Mouse (Mus musculus): ENCODE data around the gene Enpp6.
A peak's percentile ranks its signal among the peaks of the same experiment; 100 is the strongest.
"Not testable (repeated sequence)": the region's sequence is repeated elsewhere in the genome, so short reads cannot be mapped to it uniquely, and the experiment has no call there.

The Enpp6 gene

DNA sequence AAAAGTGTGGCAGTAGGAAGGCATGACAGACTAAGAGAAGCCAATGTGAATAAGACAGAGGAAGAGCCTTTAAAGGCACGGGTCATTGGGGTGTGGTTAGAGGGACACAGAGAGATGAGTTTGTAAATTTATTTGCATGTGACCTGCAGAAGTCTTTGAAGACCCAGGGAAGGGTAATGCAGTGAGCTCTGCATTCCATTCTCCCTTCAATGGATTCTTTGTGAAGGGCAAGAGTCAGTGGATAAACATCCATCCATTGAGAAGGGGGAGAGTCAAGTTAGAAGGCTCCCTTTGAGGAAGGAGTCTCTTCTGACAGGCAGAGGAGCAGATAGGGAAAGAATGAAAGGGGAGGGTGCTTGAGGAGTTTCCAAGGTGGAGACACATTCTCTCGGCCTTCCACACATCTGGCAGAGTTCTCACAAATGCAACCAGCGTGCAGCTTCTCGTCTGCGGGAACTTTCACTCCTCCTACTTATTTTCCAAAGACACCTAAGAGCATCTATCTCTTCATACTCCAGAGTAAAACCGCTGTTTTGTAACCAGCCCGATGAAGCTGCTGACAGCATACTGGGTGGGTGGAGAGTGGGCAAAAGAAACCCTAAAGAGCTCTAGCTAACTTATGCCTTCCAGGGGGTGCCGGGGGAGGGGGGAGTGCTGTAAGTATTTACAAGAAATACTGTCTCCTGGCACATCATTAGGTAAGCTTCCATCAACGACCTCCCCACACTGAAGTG, 9.4 kb downstream of the Enpp6 start:
- DNase-seq (ENCODE audit: low spot score) = no peak

GRCm38 (mm10) chr8:47005676-47006075, 19.0 kb downstream of the Enpp6 start:
- peak; percentile 48 for DNase-seq (ENCODE audit: low spot score)

- DNase-seq (ENCODE audit: low spot score) = no peak
Measured at GRCm38 (mm10) chr8:47006785-47007184, 20.1 kb downstream of the Enpp6 start.

DNA sequence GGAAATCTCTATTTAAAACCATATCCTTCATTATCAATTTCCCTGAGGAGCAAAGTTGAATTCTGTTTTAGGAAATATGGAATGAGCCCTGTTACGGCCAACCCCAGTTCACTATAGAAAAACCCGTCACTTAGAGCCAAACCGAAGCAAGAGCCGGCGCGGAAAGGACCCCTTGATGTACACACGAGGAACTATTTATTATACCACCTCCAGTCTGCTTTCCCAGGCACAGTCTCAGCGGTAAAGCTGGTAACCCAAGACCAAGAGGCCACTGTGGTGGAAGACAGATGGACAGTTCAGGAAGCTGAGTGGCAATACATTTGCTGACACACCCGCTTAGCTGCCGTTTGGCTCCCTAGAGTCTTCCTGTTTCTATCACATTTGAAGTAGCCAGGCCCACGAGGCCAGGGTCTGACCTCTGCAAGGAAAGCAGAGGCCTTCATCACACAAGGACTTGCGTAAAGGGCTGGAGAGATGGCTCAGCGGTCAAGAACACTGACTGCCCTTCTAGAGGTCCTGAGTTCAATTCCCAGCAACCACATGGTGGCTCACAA, 21.6 kb downstream of the Enpp6 start:
- no peak for DNase-seq (ENCODE audit: low spot score)

GRCm38 (mm10) chr8:47016268-47016946, 29.7 kb downstream of the Enpp6 start:
- DNase-seq (ENCODE audit: low spot score) = peak; percentile 85

- no peak for DNase-seq (ENCODE audit: low spot score)
Measured at GRCm38 (mm10) chr8:47021135-47021555, 34.5 kb downstream of the Enpp6 start.

DNA sequence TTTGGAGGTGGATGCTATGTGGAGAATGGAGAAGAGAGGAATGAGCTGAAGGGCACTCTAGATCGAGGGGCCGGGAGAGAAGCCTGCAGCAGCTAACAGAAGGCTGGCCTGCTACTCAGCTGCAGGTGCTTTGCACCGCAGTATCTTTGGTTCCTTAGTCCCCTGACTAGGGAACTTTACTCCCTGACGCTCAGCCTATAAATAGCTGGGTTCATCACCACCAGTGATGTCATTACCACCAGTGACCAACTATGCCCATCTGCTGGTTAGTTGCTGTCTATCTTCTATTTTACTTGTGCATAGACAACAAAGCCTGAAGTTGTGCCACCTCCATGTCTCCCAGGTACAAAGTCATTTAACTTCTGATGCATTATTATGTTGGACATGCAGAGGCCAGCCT, 37.9 kb downstream of the Enpp6 start:
- DNase-seq (ENCODE audit: low spot score) = no peak

GRCm38 (mm10) chr8:47026841-47027490, 40.3 kb downstream of the Enpp6 start:
- no peak for DNase-seq (ENCODE audit: low spot score)

DNA sequence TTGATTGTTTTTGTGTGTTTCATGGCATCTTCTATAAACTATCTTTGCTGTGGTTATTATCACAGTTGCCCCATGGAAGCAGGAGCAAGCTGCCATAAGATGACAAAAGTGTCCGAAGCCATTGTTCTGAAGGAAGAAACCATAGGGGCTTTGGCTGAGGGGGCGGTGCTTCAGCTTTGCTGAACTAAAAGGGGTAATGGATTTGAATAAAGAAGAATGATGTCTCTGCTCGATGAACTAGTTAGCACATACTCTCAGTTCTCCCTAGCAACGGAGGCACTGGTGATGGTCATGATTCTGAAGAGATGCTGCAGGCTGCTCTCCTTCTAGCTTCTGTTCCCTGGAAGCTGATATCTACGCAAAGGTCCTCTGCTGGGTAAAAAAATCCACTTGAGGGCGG, 41.8 kb downstream of the Enpp6 start:
- DNase-seq (ENCODE audit: low spot score) = no peak

- DNase-seq (ENCODE audit: low spot score) = no peak
Measured at GRCm38 (mm10) chr8:47030321-47030720, 43.6 kb downstream of the Enpp6 start.

DNA sequence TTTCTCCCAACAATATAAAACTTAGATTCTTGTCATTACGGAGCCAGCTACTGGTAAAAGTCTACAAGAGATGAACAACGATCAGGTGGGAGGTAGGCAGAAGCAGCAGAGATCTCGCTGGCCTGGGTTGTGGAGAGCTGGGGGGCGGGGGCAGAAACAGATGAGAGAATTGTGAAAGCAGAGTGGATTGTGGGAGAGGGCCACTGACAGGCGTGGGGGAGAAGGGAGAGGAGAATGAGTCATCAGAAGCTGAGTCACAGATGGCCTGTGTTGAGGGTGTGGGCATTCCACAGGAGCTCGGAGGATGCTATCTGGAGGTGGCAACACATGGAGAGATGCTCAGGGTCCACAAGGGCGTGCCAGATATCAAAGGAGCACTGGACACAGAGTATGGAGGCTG, 45.4 kb downstream of the Enpp6 start:
- DNase-seq (ENCODE audit: low spot score) = peak; percentile 48

DNA sequence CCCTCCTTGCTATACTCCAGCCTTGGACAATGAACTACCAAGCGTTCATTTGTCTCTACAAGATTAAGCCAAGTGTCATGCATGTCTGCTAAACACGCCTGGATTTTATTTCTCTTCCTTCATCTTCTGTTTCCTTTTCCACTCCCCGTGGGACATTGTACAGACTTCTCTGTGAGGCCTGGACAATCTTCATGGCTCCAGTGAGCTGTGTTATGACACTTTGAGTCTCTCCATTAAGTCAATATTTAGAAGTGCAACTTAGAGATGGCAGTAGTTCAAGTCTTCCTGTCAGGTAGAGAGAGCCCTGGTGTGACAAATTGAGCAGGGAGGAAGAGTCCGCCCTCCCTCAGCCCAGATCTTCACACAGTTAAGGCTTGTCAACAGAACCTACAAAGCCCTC, 47.3 kb downstream of the Enpp6 start:
- no peak for DNase-seq (ENCODE audit: low spot score)

DNA sequence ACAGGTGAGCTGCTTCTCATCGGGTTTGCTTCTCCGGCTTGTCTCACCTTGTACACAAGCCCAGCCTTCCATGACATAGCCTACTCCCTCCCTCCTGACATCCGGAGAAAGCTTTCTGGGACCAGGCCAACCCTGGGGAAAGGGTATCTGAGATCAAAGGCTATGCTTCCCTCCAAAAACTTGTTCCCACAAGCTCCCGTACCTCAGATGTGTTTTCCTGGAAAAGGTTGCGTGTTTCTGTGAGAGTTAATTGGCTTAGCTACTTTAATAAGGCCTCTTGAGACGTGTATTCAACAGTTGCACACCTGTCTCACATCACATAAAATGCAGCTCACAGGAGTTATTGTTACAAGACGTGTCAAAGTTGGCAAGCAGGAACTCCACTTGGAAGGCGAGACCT, 49.8 kb downstream of the Enpp6 start:
- no peak for DNase-seq (ENCODE audit: low spot score)

DNA sequence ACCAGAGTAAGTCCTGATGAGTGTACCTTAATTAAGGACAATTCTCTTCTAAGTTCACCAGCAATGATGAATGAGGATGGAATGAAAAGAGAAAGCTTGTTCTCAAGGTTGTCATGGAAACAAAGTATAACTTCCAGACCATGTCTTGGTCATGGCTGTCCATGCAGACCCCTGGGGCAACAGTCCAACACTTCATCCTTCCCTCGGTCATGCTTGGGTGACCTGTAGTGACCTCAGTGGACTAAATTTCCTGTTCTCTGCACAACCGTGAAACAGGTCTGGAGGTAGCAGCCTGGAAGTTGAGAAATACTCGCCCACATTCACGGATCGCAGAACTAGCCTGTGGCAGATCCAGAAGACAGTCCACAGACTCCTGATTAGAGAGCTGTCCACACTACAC, 50.7 kb downstream of the Enpp6 start:
- no peak for DNase-seq (ENCODE audit: low spot score)

DNA sequence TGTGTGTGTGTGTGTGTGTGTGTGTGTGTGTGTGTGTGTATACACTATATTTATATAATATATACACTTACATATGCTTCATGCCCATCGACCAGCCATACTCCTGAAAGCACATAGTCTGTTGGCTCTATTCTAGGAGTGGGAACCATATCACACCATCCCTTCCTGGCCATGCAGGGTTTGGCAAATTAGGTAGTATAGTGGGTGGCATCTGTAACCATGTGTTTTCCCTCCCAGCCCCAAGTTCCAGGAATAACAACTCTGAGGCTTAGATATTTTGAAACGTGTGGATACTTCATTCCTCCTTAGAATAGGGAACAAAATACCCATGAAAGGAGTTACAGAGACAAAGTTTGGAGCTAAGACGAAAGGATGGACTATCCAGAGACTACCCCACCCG, 53.5 kb downstream of the Enpp6 start:
- not testable (repeated sequence) for DNase-seq (ENCODE audit: low spot score)

DNA sequence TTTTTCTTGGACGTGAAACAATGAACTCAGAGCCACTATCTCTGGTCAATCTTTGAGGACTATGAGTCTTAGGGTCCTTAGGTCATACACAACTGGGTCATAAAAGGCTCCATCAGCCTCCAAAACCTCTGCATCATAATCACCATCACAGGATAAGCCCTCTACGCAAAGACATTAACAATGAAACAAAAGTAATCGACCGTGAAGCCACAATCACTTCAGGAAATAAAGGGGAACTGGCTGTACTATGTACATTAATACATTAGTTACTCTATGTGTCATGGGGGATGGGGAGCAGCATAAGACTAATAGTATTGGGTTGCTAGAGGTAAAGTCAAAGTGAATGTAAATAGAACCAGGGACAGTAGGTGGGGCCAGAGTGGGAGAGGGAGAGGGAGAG, 59.7 kb downstream of the Enpp6 start:
- DNase-seq (ENCODE audit: low spot score) = no peak

DNA sequence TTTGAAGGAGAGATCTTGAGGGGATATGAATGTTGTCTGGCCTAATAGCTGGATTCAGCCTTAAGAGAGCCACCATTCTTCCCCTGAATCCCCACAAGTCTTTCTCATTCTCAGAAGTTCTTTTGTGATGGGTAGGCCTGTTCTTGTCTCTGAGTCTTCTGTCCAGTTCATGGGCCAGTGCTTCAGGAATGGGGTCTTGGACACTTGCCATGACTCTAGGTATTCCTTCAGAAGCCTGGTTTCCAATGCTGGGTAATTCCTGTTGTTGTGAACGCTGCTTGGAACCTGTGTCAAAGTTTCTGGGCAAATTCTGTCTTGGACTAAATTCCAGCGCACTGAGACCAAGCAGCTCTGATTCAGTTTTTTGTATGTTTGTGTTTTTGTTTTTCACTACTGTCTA, 60.5 kb downstream of the Enpp6 start:
- no peak for DNase-seq (ENCODE audit: low spot score)

DNA sequence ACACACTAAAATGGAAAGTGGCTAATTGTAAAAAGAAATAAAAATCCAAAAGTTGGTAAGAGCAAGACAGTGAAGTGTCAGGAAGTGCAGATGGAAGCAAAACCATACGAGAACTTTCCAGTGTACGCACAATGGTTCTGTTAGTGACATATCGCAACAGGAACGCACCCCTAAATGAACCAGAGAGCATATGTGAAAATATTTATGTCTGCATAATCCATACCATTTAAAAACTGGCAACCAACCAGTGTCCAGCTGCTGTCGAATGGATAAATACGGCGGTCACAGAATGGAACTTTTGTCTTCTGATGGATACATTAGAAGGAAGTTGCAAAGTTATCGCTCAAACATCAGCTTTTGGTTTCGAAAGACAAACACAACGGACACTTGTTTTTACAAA, 61.9 kb downstream of the Enpp6 start:
- DNase-seq (ENCODE audit: low spot score) = no peak

DNA sequence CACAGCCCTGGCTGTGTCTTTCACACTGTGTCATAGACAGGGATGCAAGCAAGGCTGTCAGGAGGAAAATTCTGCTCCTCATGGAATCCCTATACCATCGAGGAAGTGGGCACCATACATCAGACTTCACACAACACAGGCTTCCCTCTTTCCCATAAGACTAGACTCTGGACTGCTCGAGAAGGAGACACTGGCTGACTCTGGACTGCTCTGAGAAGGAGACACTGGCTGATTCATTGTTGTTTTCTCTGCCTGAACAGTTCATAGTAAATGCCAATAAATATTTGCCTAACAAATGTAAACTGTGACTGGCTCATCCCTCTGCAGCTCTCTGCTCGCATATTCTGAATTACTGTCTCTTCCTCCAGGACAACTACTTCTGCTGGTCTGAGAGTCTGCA, 66.0 kb downstream of the Enpp6 start:
- no peak for DNase-seq (ENCODE audit: low spot score)

DNA sequence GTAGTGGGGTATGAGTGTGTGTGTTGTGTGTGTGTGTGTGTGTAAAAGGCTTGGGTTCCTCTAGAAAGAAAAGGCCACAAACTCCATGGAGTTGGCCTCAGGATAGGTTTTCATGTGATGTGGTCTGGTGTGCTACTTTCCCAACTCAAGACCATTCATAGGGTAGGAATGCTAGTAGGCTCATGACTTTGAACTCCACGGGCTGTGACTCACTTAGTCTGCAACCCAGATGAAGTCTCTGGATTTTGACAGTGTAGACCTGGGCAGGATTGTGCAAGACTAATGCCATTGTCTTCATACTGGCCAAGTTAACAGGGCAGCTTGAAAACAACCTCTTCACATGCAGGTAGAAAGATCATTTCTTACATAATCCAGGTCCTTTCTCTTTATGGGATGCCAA, 69.4 kb downstream of the Enpp6 start:
- DNase-seq (ENCODE audit: low spot score) = no peak

GRCm38 (mm10) chr8:47058526-47058925, 71.8 kb downstream of the Enpp6 start:
- DNase-seq (ENCODE audit: low spot score) = no peak

GRCm38 (mm10) chr8:47058971-47059370, 72.3 kb downstream of the Enpp6 start:
- no peak for DNase-seq (ENCODE audit: low spot score)

- no peak for DNase-seq (ENCODE audit: low spot score)
Measured at GRCm38 (mm10) chr8:47061105-47061720, 74.5 kb downstream of the Enpp6 start.
